Comparison of ENCODE assay signal across 19 mouse cellular contexts in genomic region chr4:150866069-150866468, GRCm38 (mm10).
"Had no signal": no experiment of that assay in that cellular context is flagged by ENCODE, and none has a peak within 500 bp of the region (broad histone marks: within the 10 kb centered on the region; RNA-seq: fewer than 3 reads in every experiment).

No protein-coding gene starts in this region.

- H3K4me3 ChIP-seq: limb, embryonic 10.5 days; limb, embryonic 13.5 days; midbrain, embryonic 12.5 days; midbrain, embryonic 15.5 days; neural tube, embryonic 12.5 days; neural tube, embryonic 15.5 days had no signal

- H3K27ac ChIP-seq: limb, embryonic 10.5 days; limb, embryonic 13.5 days; liver, embryonic 14.5 days; macrophage; midbrain, embryonic 12.5 days; midbrain, embryonic 15.5 days; neural tube, embryonic 12.5 days; stomach, postnatal 0 days had no signal

- H3K9me3 ChIP-seq: limb, embryonic 10.5 days; limb, embryonic 13.5 days; midbrain, embryonic 12.5 days; midbrain, embryonic 15.5 days; neural tube, embryonic 12.5 days; neural tube, embryonic 15.5 days had no signal

- DNase-seq: kidney, postnatal 4 days; liver, postnatal 0 days; right cerebral cortex, adult 18-20 months; right cerebral cortex, postnatal 14 days; right cerebral cortex, postnatal 4 days; thymus, postnatal 4 days had no signal

- H3K4me2 ChIP-seq: limb, embryonic 13.5 days; liver, embryonic 11.5 days; lung, embryonic 14.5 days; midbrain, embryonic 12.5 days; midbrain, embryonic 15.5 days; neural tube, embryonic 12.5 days; neural tube, embryonic 15.5 days had no signal

- H3K9ac ChIP-seq: limb, embryonic 13.5 days; liver, embryonic 14.5 days; liver, postnatal 0 days; lung, embryonic 14.5 days; midbrain, embryonic 12.5 days; midbrain, embryonic 15.5 days; neural tube, embryonic 12.5 days; neural tube, embryonic 15.5 days had no signal

- H3K4me1 ChIP-seq: midbrain, embryonic 15.5 days had no signal

- ATAC-seq: intestine, postnatal 0 days; liver, postnatal 0 days; lung, postnatal 0 days; midbrain, embryonic 15.5 days had no signal

- H3K27me3 ChIP-seq: limb, embryonic 13.5 days; midbrain, embryonic 12.5 days; midbrain, embryonic 15.5 days; neural tube, embryonic 12.5 days; neural tube, embryonic 15.5 days had no signal
